Mouse (Mus musculus): ENCODE measurements around the gene Cdt1.
"Not testable (repeated sequence)": the region's sequence is repeated elsewhere in the genome, so short reads cannot be mapped to it uniquely, and the experiment has no call there.

The Cdt1 gene

DNA sequence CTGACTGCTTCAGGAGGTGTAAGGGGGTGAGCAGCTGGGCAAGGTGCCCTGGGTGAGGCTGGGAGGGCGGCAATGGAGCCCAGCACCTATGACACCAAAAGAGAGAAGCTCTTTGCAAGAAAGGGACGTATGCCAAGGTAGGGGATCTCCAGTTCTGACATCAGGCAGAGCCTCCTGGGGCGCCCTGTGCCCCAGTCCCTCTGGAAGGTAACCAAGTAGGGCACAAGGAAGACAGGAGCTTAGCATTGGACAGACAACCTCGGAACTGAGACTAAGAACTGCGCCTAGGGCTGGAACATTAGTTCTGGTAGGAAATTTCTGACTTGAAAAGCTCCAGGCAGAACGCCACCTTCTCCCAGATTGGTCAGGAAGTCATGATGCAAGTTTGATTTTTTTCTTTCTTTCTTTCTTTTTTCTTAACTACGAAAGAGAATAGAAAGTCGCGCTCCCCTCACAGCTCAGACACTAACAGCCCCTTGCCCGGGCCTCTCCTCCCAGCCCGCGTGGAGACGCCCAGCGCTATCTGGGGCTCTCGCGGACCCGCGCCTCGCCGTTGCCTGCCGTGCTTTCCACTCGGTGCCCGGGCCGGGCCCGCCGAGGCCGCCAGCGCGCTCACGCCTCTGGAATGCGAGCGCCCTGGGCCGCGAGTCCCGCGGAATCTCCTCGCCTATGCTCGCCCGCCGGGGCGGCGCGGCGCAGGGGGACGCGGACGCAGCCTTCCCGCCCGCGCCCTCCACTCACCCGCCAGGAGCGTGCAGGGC lies 17.4 kb upstream of the Cdt1 start:
- DNase-seq (ENCODE audit: low spot score in 2 of 2), result no peak

- DNase-seq (ENCODE audit: low spot score in 2 of 2), result no peak
Measured at GRCm38 (mm10) chr8:122550995-122551264, 16.9 kb upstream of the Cdt1 start.

DNA sequence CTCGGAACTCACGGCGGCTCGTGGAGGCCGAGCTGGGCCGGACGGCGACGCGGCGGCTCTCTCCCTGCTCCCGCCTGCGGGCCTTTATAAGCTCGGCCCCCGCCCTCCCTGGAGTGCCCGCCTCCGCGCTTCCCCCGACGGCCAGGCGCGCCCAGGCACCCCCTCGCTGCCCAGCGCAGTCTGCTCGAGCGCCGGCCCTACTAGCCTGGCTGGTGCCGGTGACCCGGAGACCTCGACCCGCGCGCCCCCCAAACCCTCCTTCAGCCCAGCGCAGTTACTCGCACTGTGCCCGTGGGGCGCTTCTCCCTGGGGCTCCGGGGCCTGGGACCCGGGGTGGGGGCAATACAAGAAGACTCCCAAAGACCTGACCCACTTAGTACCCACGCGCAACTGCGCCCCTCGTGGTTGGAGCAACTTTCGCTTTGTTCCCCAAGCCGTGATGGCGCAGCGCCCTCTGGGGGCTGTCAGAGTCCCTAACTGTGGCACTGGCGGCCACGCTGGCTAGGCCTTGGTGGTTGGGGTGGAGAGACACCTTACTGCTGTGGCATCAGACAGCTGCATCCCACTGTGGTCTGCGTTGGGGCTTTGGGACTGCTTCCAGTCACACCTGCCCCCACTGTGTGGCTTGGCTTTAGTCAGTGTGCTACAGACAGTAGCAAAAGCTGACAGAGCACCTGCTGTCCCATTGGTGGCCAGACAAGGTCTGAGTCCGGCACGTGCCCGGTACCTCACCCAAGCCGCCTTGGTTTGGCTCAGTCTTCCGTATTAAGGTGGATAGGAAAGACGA lies 16.4 kb upstream of the Cdt1 start, which contains the start of gene Piezo1:
TSS of gene Piezo1 (minus strand) at position 65 of the 787 bp plus-strand sequence.
- peak; percentile 56 to 62 for DNase-seq (ENCODE audit: low spot score in 2 of 2)

DNA sequence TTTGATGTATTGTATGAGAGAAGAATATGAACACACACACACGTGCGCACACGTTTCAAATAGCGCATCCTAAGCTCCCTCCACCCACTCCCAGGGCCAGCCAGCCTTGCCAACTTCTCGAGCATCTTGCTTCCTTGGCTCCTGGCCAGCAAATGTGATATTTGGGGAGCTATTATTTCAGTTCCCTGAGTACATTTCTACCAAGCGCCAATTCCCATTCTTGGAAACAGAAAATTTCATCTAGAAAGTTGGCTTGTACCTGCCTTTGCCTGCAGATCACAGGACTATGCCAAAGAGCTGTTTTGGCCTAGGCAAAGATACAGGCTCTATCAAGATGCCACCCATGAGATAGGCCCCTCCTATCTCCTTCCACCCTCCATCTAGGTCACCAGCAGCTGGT lies 13.0 kb upstream of the Cdt1 start:
- DNase-seq (ENCODE audit: low spot score in 2 of 2), result peak; percentile 62 to 68

DNA sequence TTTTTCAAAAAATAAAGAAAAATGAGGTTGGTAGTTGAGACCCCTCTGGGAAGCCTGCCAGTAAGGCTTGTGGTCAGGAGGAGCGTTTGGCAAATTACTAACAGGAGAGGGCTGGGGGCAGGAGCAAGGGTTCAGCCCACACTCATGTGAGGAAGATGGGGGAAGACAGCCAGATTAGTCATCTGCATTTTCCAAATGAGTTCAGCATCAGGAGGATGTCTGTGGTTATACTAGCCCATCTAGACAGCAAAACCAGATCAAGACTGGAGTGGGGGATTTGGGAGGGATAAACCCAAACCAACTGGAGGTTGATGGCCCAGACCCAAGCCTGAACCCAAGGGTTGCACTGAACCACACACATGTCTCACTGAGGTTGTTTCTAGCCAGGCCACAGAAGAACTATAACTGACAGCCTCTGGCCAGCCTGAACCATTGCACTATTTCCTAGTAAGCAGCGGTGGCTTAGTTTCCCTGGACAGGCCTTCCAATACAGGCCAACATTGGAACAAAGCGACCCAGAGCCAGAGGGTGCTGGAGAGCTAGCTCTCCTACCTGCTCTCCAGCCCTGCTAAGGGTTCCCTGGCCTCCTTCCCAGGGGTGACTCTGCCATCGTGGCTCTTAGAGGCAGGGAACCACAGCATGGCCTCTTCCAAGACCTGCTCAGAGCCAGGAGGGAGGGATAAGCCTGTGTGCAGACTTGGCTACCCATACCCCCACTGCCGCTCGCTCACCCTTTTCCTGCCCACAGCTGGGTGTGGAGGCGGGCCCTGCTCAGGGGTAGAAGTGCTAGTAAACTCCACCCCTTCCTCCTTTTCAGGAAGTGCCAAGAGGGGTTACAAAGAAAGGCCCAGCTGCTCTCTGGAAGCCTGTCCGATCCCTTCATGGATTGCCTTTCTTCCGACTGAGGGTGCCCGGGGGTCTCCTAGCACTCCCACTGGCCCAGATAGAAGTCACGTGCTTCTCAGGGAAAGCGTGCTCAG lies 11.5 kb upstream of the Cdt1 start:
- no peak for DNase-seq (ENCODE audit: low spot score in 2 of 2)

DNA sequence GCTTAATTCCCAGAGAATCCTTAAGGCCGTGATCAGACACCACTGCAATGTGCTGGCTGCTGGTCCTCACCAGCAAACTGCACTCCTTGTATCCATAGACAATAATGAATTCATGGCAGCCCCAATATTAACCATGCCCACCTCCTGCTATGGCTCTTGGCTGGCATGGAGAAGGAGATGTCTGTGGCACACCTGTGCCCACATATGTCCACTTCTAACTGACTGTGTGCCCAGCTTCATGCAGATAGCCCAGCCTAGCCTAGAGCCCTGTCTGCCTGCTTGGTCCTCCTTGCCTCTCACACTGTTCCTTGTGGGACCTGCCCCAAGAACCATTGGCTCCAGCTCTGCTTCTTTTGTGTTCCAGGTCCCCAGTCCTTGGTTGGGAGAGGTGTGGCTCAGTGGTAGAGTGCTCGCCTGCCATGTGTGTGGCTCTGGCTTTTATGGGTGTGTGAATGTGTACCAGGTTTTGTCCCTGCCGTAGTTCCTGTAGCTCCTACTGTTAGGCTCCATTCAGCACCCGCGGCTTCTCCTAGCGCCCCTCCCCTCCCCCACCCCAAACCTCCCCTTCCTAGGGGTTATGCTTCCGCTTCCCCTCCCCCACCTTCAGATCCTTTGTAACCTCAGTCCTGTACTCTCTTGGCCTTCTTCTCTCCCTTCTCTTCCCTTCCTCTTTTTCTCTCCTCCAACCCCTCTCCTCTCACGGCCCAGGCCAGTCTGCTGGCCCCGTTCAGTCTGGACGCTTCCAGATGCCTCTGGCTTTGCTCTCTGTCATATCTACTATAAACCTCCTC lies 10.4 kb upstream of the Cdt1 start:
- DNase-seq (ENCODE audit: low spot score in 2 of 2), result no peak

DNA sequence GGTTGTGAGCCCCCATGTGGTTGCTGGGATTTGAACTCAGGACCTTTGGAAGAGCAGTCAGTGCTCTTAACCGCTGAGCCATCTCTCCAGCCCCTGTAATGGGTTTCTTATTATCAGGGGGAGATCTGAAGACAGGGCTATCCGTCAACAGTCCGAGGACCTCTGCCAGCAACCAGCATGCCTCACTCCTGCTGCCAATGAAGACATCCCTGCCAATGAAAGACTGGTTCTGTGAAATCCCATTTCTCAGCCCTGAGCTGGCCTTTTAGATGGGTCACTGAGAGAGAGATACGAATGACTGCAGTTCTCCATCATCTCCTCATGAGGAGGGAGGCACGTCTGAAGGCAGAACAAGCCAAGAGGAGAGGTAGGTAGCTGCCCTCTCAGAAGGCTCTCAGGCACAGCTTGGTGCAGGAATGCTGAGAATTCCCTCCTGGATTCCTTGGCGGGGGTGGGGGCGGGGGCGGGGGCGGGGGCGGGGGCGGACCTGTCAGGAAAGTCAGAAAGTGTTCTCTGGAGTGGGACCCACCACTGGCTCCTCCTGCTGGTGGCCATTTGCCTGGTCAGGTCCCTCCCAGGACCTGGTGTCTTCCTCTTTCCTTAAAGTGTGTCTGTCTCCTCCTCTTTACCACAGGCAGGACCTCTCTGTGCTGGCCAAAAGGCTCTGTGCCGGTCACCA lies 9.0 kb upstream of the Cdt1 start:
- no peak for DNase-seq (ENCODE audit: low spot score in 2 of 2)

GRCm38 (mm10) chr8:122561199-122561598 lies 6.6 kb upstream of the Cdt1 start:
- no peak for DNase-seq (ENCODE audit: low spot score in 2 of 2)

DNA sequence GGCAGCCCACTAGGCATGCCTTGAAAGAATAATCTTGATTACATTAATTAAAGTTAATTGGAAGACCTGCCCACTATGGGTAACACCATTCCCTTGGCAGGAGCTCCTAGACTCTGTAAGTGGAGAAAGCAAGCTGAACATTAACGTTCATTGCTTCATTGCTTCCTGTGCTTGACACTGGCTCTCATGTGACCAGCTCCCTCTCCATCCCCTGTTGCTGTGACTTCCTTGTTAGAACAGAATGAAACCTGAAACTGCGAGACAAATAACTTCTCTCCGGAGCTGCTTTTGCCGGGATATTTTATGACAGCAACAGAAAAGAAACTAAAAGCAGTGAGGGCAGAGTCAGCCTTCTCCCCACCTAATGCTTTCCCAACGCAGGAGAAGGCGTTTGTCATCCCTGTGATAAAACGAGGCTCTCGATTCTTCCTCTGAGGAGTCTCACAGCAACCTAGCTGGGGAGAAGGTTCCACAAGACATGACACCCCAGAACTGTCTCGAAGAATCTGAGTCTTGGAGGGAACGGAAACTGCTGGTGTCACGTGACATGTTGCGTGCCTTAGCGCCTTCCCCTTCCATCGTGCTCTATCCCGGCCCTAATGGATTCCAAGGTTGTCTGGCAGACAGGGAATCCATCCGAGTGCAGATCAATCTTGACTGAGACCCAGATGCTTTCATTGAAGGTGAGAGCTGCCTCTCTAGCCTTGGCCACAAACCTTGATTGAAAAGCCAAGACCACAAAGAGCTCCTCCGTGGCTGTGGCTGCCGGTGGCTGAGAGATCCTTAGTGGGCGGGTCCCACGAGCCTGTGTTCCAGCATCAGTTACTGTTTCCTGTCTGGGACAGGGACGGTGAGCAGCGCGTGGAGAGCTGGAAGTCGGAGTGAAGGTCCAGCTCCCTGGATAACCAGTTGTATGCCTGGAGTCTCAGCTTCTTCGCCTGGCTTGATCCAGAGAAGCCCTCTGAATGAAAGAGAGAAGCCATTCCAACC lies 3.2 kb upstream of the Cdt1 start:
- no peak for DNase-seq (ENCODE audit: low spot score in 2 of 2)

- DNase-seq (ENCODE audit: low spot score in 2 of 2), result no peak
Measured at GRCm38 (mm10) chr8:122566766-122567165, 1.0 kb upstream of the Cdt1 start.

DNA sequence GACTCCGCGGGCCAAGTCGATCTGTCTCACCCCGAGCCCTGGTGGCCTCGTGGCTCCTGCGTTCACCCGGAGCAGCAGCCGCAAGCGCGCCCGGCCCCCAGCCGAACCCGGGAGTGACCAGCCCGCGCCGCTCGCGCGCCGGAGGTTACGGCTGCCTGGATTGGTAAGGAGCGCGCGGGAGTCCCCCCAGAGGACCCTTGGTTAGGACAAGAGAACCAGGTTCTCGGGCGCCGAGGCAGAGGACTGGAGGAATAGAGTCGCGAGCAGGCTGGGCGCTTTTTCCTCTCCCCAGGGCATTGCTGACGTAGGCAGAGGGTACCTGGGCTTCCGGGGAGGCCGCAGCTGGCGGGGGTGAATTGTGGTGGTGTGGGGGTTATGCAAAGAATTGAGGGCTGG lies 292 bp downstream of the Cdt1 start:
- DNase-seq (ENCODE audit: low spot score in 2 of 2), result no peak

DNA sequence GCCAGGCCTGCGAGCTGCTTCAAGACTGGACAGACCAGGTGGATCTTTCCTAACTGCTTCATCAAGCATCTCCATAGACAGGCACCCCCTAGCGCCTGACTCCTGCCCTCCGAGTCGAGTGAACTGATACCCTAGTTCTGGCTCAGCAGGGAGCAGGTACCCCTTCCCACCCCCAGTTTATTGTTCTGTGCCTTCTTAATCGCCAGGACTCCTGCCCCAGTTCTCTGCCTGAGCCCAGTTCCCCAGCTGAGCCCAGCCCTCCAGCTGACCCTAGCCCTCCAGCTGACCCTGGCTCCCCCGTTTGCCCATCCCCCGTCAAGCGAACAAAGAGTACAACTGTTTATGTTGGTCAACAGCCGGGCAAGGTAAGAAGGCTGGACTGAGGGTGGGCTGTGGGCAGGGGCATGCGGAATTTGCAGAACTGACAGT lies 1.1 kb downstream of the Cdt1 start:
- DNase-seq (ENCODE audit: low spot score in 2 of 2), result no peak

DNA sequence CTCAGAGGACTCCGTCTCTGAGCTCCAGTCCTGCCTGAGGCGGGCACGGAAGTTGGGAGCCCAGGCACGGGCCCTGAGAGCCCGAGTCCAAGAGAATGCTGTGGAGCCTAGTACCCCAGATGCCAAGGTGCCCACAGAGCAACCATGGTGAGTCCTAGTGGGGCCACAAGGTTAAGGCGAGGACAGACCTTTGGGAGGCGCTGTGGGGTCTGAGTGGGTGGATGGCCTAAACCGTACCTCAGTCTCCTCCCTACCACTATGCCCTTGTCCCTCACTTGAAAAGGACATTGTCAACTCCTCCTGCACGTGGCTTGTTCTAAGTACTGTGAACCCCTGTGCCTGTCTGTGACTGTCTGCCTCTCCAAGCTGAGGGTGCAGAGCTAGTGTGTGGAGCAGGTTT lies 1.5 kb downstream of the Cdt1 start:
- no peak for DNase-seq (ENCODE audit: low spot score in 2 of 2)

DNA sequence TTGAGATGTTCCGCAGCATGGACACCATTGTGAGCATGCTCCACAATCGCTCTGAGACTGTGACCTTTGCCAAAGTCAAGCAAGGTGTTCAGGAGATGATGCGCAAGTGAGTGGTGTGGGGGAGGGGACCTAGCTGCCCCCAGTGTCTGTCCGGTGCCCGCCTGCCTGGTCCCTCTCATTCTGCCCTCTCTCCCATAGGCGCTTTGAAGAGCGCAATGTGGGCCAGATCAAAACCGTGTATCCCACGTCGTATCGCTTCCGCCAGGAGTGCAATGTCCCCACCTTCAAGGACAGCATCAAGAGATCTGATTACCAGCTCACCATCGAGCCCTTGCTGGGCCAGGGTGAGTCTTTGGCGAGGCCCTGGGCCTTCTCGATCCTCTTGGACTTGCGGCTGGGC lies 2.2 kb downstream of the Cdt1 start:
- DNase-seq (ENCODE audit: low spot score in 2 of 2), result no peak

GRCm38 (mm10) chr8:122571153-122571552 lies 3.3 kb downstream of the Cdt1 start:
- DNase-seq (ENCODE audit: low spot score in 2 of 2), result no peak

DNA sequence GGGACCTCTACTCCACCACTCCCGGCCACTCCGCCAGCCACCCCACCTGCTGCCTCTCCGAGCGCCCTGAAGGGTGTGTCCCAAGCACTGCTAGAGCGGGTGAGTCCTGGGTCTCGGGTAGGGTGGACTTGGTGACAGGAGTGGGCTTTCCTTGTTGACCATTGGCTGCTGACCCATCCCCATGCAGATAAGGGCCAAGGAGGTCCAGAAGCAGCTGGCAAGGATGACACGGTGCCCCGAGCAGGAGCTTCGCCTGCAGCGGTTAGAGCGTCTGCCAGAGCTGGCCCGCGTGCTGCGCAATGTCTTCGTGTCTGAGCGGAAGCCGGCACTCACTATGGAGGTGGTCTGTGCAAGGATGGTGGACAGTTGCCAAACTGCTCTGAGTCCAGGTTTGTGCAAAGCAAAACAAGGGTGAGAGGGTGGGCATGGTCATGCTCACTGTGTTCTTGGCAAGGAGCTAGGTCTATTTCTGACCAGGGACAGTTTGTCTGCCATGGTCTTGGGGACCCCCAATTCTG lies 4.0 kb downstream of the Cdt1 start:
- no peak for DNase-seq (ENCODE audit: low spot score in 2 of 2)

GRCm38 (mm10) chr8:122572751-122573150 lies 4.9 kb downstream of the Cdt1 start:
- DNase-seq (ENCODE audit: low spot score in 2 of 2), result no peak

GRCm38 (mm10) chr8:122573176-122573575 lies 5.4 kb downstream of the Cdt1 start:
- not testable (repeated sequence) for DNase-seq (ENCODE audit: low spot score in 2 of 2)

DNA sequence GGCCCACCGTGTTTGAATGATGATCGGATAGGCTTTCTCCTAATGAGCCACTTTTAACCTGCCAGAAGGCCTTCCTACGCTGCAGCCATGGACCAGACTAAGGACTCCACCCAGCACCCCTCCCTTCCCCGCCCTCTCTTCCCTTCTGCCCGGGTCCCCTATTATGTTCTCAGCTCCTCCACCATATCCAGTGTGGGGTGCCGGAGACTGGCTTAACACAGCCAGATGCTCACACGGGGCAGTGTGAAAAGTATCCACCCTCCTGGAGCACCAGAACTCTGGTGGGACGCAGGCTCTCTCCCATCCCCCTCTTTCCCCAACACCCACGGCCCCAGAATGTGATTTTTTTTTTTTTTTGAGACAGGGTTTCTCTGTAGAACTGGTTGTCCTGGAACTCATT lies 5.8 kb downstream of the Cdt1 start:
- DNase-seq (ENCODE audit: low spot score in 2 of 2), result no peak
